Mouse (Mus musculus) liver, embryonic 14.5 days (tissue): ENCODE results near the gene Kdm6a.

Experiments used
- CTCF ChIP-seq: IDR thresholded peaks from 2 replicates; pipeline ENCODE4 v1.5.1; 2016; ENCODE audit warnings: antibody characterized with exemption, low read depth, control low read depth
- EP300 ChIP-seq: IDR thresholded peaks from 2 replicates; pipeline ENCODE4 v1.6.1; 2016; ENCODE audit warnings: antibody characterized with exemption, low read depth

GRCm38 (mm10) chrX:18163917-18164624, 1.7 kb downstream of the Kdm6a start:
- no peak for TF ChIP-seq CTCF
- TF ChIP-seq EP300, result no peak
